Mouse (Mus musculus) heart, postnatal 0 days (tissue): ENCODE results near the gene Sertad2.

ENCODE experiments used
- CTCF ChIP-seq: IDR thresholded peaks from 2 replicates; pipeline ENCODE4 v1.5.1; 2016; ENCODE audit warnings: antibody characterized with exemption, control low read depth, low read depth
- EP300 ChIP-seq: IDR thresholded peaks from 2 replicates; pipeline ENCODE4 v1.6.1; 2016; ENCODE audit warnings: antibody characterized with exemption, low read depth

- no peak for TF ChIP-seq CTCF
- TF ChIP-seq EP300, result no peak
Measured at GRCm38 (mm10) chr11:20559236-20559950, 16.3 kb downstream of the Sertad2 start.
